Mouse (Mus musculus): ENCODE measurements around the gene B2m. TPM values are rescaled to one million over a fixed set of nuclear protein-coding genes. Genes with fewer than 3 reads are reported as not detected.
"Not testable (repeated sequence)": the region's sequence is repeated elsewhere in the genome, so short reads cannot be mapped to it uniquely, and the experiment has no call there.

B2m gene
- 89.2 and 89.5 TPM in 2 replicates for polyA plus RNA-seq (2016; fragmentation: Nextera tagmentation; extraction: Ambion mirVana)

DNA sequence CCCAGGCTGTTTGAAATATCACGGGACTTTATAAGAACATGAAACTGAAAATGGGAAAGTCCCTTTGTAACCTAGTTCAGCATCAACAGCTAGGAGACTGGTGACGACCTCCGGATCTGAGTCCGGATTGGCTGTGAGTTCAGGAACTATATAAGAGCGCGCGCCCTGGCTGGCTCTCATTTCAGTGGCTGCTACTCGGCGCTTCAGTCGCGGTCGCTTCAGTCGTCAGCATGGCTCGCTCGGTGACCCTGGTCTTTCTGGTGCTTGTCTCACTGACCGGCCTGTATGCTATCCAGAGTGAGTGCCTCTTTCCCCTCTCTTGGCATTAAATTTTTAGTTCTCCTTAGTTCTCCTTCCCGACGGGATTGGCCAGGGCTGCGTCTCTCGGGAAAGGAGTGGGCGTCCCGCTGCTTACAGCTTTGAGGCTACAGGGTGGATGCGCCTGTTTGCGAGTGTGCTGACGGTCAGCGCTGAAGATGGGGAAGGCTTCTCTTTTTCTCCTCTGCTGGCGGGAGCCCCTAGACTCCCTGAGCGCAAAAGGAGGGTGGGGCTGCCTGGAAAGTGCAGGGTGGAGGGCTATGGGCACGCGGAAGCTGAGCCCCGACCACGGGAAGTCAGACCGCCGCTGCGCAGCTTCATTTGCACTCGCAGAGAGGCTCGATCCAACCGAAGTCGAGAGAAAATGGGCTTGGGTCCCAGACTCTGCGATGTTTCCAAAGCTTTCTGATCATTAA, at the start of gene B2m:
B2m (plus strand) TSS at position 179 of the 734 bp plus-strand sequence.
- DNase-seq (ENCODE audit: extremely low spot score, low spot score) = peak; percentile 94
- under 1% methylated on average over 40 of the region's 40 CpGs for WGBS
- H3K36me3 ChIP-seq (replicated peaks) = peaks cover 12% of the 10 kb centered on the region
- H3K4me3 ChIP-seq = peak within 1 kb of the TSS; percentile 78
- peak within 1 kb of the TSS; percentile 87 for H3K27ac ChIP-seq
- H3K4me1 ChIP-seq = peaks cover 19% of the 10 kb centered on the region
- H3K27me3 ChIP-seq (ENCODE audit: poor library complexity, severe bottlenecking) = peaks cover 12% of the 10 kb centered on the region
- no peaks in the 10 kb centered on the region for H3K9me3 ChIP-seq

DNA sequence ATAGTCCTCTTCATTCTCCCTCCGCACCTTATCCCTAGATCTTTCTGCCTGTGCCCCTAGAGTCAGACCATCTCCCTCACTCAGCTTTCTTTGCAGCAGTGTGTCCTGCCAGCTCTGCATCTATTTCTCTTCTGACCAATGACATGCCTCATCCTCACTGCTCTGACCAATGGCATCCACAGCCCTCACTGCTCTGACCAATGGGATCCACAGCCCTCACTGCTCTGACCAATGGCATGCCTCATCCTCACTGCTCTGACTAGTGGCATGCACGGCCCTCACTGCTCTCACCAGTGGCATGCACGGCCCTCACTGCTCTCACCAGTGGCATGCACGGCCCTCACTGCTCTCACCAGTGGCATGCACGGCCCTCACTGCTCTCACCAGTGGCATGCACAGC, 49.8 kb upstream of the B2m start:
- not testable (repeated sequence) for H3K4me1 ChIP-seq; H3K9me3 ChIP-seq; H3K27ac ChIP-seq; H3K4me3 ChIP-seq; H3K27me3 ChIP-seq (ENCODE audit: poor library complexity, severe bottlenecking); DNase-seq (ENCODE audit: extremely low spot score, low spot score)
- H3K36me3 ChIP-seq (replicated peaks) = peaks cover 95% of the 10 kb centered on the region
- 87% methylated on average over 5 of the region's 5 CpGs for WGBS

DNA sequence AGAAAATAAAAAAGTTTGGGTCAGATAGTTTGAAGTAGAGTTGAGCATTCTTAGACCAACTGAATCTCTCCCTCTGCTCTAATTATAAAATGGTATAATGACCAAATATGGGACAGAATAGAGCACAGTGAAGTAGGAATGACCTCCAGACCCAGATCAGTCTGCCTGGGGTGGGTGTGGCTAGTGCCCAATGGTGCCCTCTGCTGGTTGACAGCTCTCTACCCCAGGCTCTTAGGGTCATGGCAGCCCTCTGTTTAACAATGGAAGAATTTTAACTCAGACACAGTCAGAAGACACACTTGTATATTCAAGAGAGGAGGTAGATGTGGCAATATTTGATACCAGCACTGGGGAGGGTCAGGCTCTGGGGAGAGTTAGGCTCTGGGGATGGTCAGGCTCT, 45.4 kb upstream of the B2m start:
- H3K4me3 ChIP-seq = no peak overlapping the region
- no peak overlapping the region for H3K27ac ChIP-seq
- DNase-seq (ENCODE audit: extremely low spot score, low spot score) = no peak
- H3K36me3 ChIP-seq (replicated peaks) = peaks cover 86% of the 10 kb centered on the region
- H3K9me3 ChIP-seq = no peaks in the 10 kb centered on the region
- no peaks in the 10 kb centered on the region for H3K4me1 ChIP-seq
- H3K27me3 ChIP-seq (ENCODE audit: poor library complexity, severe bottlenecking) = no peaks in the 10 kb centered on the region

DNA sequence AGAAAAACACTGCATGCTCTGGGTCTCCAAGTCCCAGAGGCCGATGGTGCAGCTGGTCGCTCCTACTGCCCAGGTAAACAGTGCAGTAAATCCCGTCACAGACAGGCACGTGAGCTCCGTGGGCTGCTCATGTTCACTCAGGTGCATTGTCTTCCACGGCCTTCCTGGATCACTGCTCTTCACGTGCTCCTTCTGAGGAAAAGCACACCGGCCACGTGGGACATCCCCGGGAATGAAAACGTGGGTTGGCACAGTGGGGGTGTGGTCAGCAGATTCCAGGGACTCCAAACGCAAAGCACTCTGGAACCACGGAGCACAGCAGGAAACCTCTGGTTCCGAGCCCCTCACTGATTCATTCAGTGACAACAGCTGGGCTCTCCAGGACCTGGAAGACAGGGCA, 39.4 kb upstream of the B2m start:
- Histone ChIP-seq H3K36me3 (replicated peaks) (peaks cover 74% of the 10 kb centered on the region), H3K9me3 (no peaks in the 10 kb centered on the region), H3K27ac (no peak overlapping the region), H3K27me3 (ENCODE audit: poor library complexity, severe bottlenecking) (no peaks in the 10 kb centered on the region), H3K4me1 (no peaks in the 10 kb centered on the region), H3K4me3 (no peak overlapping the region)
- DNase-seq (ENCODE audit: extremely low spot score, low spot score) = no peak
- WGBS = 89% methylated on average over 14 of the region's 14 CpGs

DNA sequence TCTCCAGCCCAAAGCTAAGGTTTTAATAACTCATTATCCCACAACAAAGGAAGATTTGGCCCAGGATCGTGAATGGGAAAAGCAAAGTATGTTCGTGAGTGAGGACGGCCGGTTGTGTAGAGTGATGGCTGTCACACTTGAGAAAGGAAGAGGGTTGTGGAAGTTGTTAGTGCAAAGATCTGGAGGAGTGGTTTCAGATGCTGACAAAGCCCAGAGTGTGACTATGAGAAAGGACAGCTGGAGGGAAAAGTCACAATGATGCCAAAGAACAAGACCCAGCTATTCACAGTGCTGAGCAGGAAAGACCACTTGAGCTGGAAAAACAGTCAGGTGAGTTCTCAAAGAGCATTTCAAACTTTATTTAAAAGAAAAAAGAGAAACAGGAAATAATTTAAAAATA, 37.8 kb upstream of the B2m start:
- Histone ChIP-seq H3K27me3 (ENCODE audit: poor library complexity, severe bottlenecking) (no peaks in the 10 kb centered on the region), H3K9me3 (no peaks in the 10 kb centered on the region), H3K4me3 (no peak overlapping the region), H3K36me3 (replicated peaks) (peaks cover 78% of the 10 kb centered on the region), H3K27ac (no peak overlapping the region), H3K4me1 (no peaks in the 10 kb centered on the region)
- DNase-seq (ENCODE audit: extremely low spot score, low spot score) = no peak
- 89% methylated on average over 4 of the region's 4 CpGs for WGBS

DNA sequence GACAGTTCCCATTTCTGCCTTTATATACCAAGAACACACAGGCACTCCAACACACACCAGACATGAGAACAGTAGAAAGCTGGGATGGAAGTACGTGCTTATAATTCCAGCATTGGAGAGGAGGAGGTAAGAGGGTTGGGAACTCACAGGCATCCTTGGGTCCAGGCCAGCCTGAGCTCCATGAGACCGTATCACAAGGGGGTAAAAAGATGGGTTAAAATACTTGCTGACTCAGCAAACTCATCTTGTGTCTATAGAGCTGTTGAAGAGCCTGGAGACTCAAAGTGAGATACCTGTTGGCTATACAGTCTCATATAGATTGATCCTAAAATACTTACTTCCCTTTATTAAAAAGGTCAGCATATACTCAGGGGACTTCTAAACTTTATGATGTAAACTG, 30.6 kb upstream of the B2m start:
- no peak for DNase-seq (ENCODE audit: extremely low spot score, low spot score)
- Histone ChIP-seq H3K27ac (peak overlapping the region; percentile 98; the same call in 1 of the 2 replicates), H3K4me1 (peaks cover 21% of the 10 kb centered on the region), H3K4me3 (peak overlapping the region; percentile 85; the same call in 1 of the 2 replicates), H3K9me3 (no peaks in the 10 kb centered on the region), H3K27me3 (ENCODE audit: poor library complexity, severe bottlenecking) (no peaks in the 10 kb centered on the region), H3K36me3 (replicated peaks) (peaks cover 22% of the 10 kb centered on the region)
- WGBS = 94% methylated on average over 2 of the region's 2 CpGs

DNA sequence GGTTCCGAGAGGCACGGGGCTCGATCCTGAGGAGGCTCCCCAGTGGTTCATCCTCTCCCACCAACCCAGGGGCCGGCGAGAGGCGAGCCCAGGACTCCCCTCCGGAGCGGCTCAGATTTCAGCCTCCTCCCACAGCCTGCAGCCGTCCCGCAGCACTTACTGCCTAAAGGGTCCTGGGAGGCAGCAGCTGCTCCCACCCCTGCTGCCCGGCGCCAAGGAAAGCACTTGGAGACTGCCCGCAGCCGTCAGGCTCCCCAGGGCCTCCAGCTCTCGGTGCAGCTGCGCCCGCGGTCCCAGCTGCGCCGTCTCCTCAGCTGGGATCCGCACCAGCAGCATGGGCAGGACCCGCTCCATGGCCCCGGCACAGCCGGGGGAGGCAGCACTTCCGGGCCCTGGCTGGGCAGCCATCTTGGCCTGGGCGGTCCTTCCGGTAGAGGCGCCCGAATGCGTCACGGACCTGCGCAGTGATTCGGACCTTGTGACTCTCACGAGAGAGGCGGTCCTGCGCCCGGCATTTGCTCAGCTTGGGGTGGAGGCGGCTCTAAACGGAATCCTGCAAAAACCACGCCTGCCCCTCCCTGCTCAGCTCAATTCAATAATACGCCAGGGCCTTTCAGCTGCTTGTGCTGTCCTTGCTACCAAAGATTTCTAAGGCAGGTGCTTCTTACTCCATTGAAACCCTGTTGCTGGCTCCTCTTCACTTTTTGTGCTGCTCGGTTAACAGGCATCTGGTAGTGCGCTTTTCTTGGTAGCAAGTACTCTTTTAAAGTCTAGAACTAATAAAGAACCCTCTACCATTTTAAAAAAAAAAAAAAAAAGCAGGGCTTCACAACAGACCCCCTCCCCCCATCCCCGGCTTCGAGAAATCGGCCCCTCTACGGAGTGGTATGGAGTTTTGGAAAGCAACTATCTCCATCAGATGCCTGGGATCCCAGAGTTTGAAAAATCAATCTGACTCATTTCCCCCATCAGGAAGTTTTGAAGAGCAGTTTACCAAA, 29.2 kb upstream of the B2m start, which contains the start of gene Spg11:
Spg11 (minus strand) TSS at position 426 of the 998 bp plus-strand sequence.
- DNase-seq (ENCODE audit: extremely low spot score, low spot score) = peak; percentile 99
- H3K27ac ChIP-seq = peak within 1 kb of the TSS; percentile 98
- H3K27me3 ChIP-seq (ENCODE audit: poor library complexity, severe bottlenecking) = no peaks in the 10 kb centered on the region
- H3K9me3 ChIP-seq = no peaks in the 10 kb centered on the region
- peaks cover 21% of the 10 kb centered on the region for H3K4me1 ChIP-seq
- H3K4me3 ChIP-seq = peak within 1 kb of the TSS; percentile 85
- under 1% methylated on average over 47 of the region's 47 CpGs for WGBS
- peaks cover 14% of the 10 kb centered on the region for H3K36me3 ChIP-seq (replicated peaks)

DNA sequence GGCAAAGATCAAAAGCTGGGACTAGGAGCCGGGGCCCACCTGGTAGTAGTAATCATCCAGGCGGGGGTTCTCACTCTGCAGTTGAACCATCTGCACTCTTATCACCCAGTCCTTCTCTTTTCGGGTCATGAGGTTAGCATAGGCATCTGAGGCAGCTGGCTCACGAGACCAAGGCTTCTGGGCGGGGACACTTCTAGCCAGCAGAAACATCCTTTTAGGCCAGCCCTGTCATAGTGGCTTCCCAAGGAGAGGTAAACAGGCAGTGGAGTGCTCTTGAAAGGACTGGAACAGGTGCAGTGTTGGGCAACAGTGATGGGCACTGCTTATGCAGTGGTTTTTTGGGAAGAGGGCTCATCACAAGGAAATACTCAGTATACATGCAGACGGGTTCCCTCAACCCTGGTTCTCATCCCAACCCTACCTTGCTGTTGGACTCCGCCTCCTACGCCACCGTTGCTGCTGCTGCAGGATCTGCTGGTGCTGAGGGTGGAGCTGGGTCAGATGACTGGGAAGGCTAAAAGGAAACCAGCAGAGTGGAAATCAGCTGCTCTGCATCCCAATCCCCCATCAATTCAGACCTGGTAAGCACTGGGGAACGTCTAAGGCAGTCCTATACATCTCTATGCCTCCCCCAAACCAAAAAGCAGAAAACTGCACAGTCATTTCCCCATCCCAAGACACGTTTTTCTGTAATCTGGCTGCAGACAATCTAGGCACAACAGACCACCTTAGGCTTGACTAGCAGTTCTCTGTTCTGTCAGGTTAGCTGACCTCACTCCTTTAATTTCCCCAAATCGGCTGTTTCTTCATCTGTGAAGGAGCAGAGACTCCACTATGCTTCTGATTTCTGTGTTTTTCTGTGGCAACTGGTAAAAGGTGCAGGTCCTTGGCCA, 21.6 kb upstream of the B2m start:
- WGBS = 62% methylated on average over 12 of the region's 12 CpGs
- Histone ChIP-seq H3K36me3 (replicated peaks) (no peaks in the 10 kb centered on the region), H3K27ac (no peak overlapping the region), H3K4me1 (peaks cover 22% of the 10 kb centered on the region), H3K4me3 (no peak overlapping the region), H3K9me3 (no peaks in the 10 kb centered on the region), H3K27me3 (ENCODE audit: poor library complexity, severe bottlenecking) (no peaks in the 10 kb centered on the region)
- DNase-seq (ENCODE audit: extremely low spot score, low spot score) = no peak

DNA sequence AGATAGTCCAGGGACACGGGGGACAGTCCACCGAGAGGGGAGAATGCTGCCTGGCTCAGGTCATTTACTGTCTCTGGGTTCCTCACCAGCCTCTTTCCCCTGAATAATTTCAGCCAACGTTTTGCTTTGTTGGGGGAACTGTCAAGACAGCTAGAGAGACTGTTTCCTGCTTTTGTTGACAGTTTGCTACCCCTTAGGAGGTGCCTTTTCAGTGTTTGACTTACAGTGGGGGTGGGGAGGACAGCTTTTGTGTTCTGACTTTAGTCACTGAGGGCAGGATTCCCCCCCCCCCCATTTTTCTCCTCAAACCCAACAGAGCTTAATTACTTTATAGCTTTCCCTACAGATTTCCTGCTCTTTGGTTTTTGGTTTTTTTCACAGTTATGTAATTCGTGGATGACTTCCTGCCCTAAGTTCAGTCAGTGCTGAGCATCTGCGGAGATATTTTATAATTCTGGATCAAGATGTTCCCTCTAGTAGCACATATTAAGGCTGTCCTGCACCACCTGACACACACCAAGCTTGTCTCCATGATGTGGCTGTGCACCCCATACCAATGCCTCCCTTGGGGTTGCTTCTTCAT, 20.6 kb upstream of the B2m start:
- Histone ChIP-seq H3K27me3 (ENCODE audit: poor library complexity, severe bottlenecking) (no peaks in the 10 kb centered on the region), H3K36me3 (replicated peaks) (no peaks in the 10 kb centered on the region), H3K4me3 (no peak overlapping the region), H3K9me3 (no peaks in the 10 kb centered on the region), H3K27ac (no peak overlapping the region), H3K4me1 (peaks cover 22% of the 10 kb centered on the region)
- WGBS = 52% methylated on average over 5 of the region's 5 CpGs
- no peak for DNase-seq (ENCODE audit: extremely low spot score, low spot score)

DNA sequence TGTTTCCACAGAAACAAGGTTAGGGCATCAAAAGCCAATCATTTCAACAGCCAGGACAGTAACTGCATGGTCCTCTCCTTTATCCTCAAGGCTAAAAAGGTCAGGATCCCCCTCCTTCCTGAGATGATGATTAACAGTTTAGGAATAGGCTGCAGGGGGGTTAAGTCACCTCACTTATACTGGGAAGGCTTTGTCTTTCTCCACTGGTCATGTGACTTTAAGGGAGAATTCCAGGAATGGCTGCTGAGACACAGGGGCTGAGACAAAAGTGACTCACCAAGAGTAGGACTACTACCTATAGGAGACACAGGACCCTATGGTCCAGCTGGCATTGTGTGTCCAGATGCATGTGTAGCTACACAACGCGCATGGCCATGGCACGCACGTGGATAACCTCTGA, 19.9 kb upstream of the B2m start:
- WGBS = 96% methylated on average over 4 of the region's 4 CpGs
- no peak overlapping the region for H3K4me3 ChIP-seq

DNA sequence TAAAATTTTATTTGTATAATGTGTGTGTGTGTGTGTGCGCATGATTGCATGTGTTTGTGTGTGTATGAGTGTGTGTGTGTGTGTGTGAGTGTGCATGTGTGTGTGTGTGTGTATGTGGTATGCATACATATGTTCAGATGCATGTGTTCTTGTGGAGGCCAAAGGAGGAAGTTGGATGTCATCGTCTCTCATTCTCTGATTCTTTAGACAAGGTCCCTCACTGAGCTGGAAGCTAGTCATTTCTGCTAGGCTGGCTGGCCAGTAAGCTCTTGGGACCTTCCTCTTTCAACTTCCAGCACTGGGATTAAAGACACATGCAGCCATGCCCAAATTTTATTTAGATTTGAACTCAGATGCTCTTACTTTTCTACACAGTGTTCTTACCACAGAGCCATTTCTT, 15.4 kb upstream of the B2m start:
- H3K4me3 ChIP-seq = no peak overlapping the region
- 93% methylated on average over 2 of the region's 2 CpGs for WGBS

More for the DNA sequence above, 19.9 kb upstream of the B2m start:
- Histone ChIP-seq H3K4me1 (peaks cover 22% of the 10 kb centered on the region), H3K36me3 (replicated peaks) (no peaks in the 10 kb centered on the region), H3K9me3 (no peaks in the 10 kb centered on the region), H3K27me3 (ENCODE audit: poor library complexity, severe bottlenecking) (no peaks in the 10 kb centered on the region), H3K27ac (no peak overlapping the region)
- no peak for DNase-seq (ENCODE audit: extremely low spot score, low spot score)

DNA sequence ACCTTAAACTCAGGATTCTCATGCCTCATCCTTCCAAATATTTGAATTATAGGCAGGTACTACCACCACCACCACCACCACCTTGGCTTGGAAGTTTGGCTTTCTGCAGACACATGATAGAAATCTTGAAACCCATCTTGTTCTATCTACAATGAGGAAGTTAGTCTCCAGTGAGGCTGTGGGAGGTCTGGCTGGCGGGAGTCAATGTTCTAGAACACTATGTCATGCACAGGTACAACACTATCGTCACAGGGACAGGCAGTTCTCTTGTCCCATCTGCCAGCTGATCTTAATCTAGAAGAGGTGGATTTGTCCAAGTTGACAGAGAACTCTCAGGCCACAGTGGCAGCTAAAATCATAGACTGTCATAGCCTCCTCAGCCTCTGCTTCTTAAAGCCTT, 14.9 kb upstream of the B2m start:
- Histone ChIP-seq H3K4me3 (no peak overlapping the region), H3K27me3 (ENCODE audit: poor library complexity, severe bottlenecking) (no peaks in the 10 kb centered on the region), H3K9me3 (no peaks in the 10 kb centered on the region), H3K36me3 (replicated peaks) (no peaks in the 10 kb centered on the region), H3K27ac (no peak overlapping the region), H3K4me1 (peaks cover 3% of the 10 kb centered on the region)
- DNase-seq (ENCODE audit: extremely low spot score, low spot score) = no peak
- 90% methylated on average over 2 of the region's 2 CpGs for WGBS

More for the DNA sequence above, 15.4 kb upstream of the B2m start:
- H3K27ac ChIP-seq = no peak overlapping the region
- H3K27me3 ChIP-seq (ENCODE audit: poor library complexity, severe bottlenecking) = no peaks in the 10 kb centered on the region
- H3K9me3 ChIP-seq = no peaks in the 10 kb centered on the region
- peaks cover 8% of the 10 kb centered on the region for H3K4me1 ChIP-seq
- DNase-seq (ENCODE audit: extremely low spot score, low spot score) = no peak
- H3K36me3 ChIP-seq (replicated peaks) = no peaks in the 10 kb centered on the region
